Mouse (Mus musculus): ENCODE measurements around the gene Maml3. TPM values are rescaled to one million over a fixed set of nuclear protein-coding genes. Genes with fewer than 3 reads are reported as not detected.

Maml3 gene
- polyA plus RNA-seq, 1 experiment from 2014 or later: 5.0 TPM

- H3K4me1 ChIP-seq (replicated peaks; ENCODE audit: control insufficient read depth, insufficient read depth, low read length): peaks cover 14% of the 10 kb centered on the region
- peak overlapping the region; percentile 24; the same call in 1 of the 2 replicates for H3K27ac ChIP-seq (ENCODE audit: low read length)
- no peak overlapping the region for H3K4me3 ChIP-seq (replicated peaks; ENCODE audit: low read length)
- ATAC-seq: peak; percentile 32
- no peaks in the 10 kb centered on the region for H3K36me3 ChIP-seq (ENCODE audit: control insufficient read depth, insufficient read depth)
- WGBS: 48% methylated on average over 6 of the region's 6 CpGs
- no peak overlapping the region; the same call in 1 of the 2 replicates for H3K4me2 ChIP-seq (ENCODE audit: low read length)
- H3K9me3 ChIP-seq (ENCODE audit: control insufficient read depth, low read length): no peaks in the 10 kb centered on the region
- no peaks in the 10 kb centered on the region for H3K27me3 ChIP-seq (replicated peaks; ENCODE audit: control insufficient read depth, insufficient read depth, low read length)
- no peak overlapping the region for H3K9ac ChIP-seq (replicated peaks; ENCODE audit: low read depth, low read length)
These were observed 287.5 kb downstream of the Maml3 start for GRCm38 (mm10) chr3:51817329-51817728.

- Histone ChIP-seq H3K9ac (replicated peaks; ENCODE audit: low read depth, low read length) (no peak overlapping the region), H3K4me3 (replicated peaks; ENCODE audit: low read length) (no peak overlapping the region), H3K4me1 (replicated peaks; ENCODE audit: control insufficient read depth, insufficient read depth, low read length) (peaks cover 14% of the 10 kb centered on the region), H3K9me3 (ENCODE audit: control insufficient read depth, low read length) (no peaks in the 10 kb centered on the region), H3K27me3 (replicated peaks; ENCODE audit: control insufficient read depth, insufficient read depth, low read length) (no peaks in the 10 kb centered on the region), H3K36me3 (ENCODE audit: control insufficient read depth, insufficient read depth) (no peaks in the 10 kb centered on the region), H3K27ac (ENCODE audit: low read length) (no peak overlapping the region), H3K4me2 (ENCODE audit: low read length) (no peak overlapping the region)
- no peak for ATAC-seq
- 69% methylated on average over 7 of the region's 7 CpGs for WGBS
These were observed 288.2 kb downstream of the Maml3 start for GRCm38 (mm10) chr3:51816517-51817285.

GRCm38 (mm10) chr3:51814073-51814472 lies 290.8 kb downstream of the Maml3 start:
- 92% methylated on average over 4 of the region's 4 CpGs for WGBS
- Histone ChIP-seq H3K27me3 (replicated peaks; ENCODE audit: control insufficient read depth, insufficient read depth, low read length) (no peaks in the 10 kb centered on the region), H3K36me3 (ENCODE audit: control insufficient read depth, insufficient read depth) (no peaks in the 10 kb centered on the region), H3K4me2 (ENCODE audit: low read length) (no peak overlapping the region), H3K9me3 (ENCODE audit: control insufficient read depth, low read length) (no peaks in the 10 kb centered on the region), H3K9ac (replicated peaks; ENCODE audit: low read depth, low read length) (no peak overlapping the region), H3K4me3 (replicated peaks; ENCODE audit: low read length) (no peak overlapping the region), H3K27ac (ENCODE audit: low read length) (no peak overlapping the region), H3K4me1 (replicated peaks; ENCODE audit: control insufficient read depth, insufficient read depth, low read length) (peaks cover 23% of the 10 kb centered on the region)
- no peak for ATAC-seq

GRCm38 (mm10) chr3:51813186-51813585 lies 291.7 kb downstream of the Maml3 start:
- Histone ChIP-seq H3K36me3 (ENCODE audit: control insufficient read depth, insufficient read depth) (no peaks in the 10 kb centered on the region), H3K27ac (ENCODE audit: low read length) (no peak overlapping the region), H3K9me3 (ENCODE audit: control insufficient read depth, low read length) (no peaks in the 10 kb centered on the region), H3K4me1 (replicated peaks; ENCODE audit: control insufficient read depth, insufficient read depth, low read length) (peaks cover 30% of the 10 kb centered on the region), H3K9ac (replicated peaks; ENCODE audit: low read depth, low read length) (no peak overlapping the region), H3K4me3 (replicated peaks; ENCODE audit: low read length) (no peak overlapping the region), H3K4me2 (ENCODE audit: low read length) (no peak overlapping the region), H3K27me3 (replicated peaks; ENCODE audit: control insufficient read depth, insufficient read depth, low read length) (no peaks in the 10 kb centered on the region)
- ATAC-seq: no peak
- WGBS: 95% methylated on average over 5 of the region's 5 CpGs

- 62% methylated on average over 7 of the region's 7 CpGs for WGBS
- Histone ChIP-seq H3K4me1 (replicated peaks; ENCODE audit: control insufficient read depth, insufficient read depth, low read length) (peaks cover 22% of the 10 kb centered on the region), H3K4me3 (replicated peaks; ENCODE audit: low read length) (no peak overlapping the region), H3K36me3 (ENCODE audit: control insufficient read depth, insufficient read depth) (no peaks in the 10 kb centered on the region), H3K27ac (ENCODE audit: low read length) (no peak overlapping the region), H3K27me3 (replicated peaks; ENCODE audit: control insufficient read depth, insufficient read depth, low read length) (no peaks in the 10 kb centered on the region), H3K9me3 (ENCODE audit: control insufficient read depth, low read length) (no peaks in the 10 kb centered on the region), H3K4me2 (ENCODE audit: low read length) (no peak overlapping the region), H3K9ac (replicated peaks; ENCODE audit: low read depth, low read length) (no peak overlapping the region)
- no peak for ATAC-seq
These were observed 294.1 kb downstream of the Maml3 start for GRCm38 (mm10) chr3:51810731-51811130.

- H3K36me3 ChIP-seq (ENCODE audit: control insufficient read depth, insufficient read depth): no peaks in the 10 kb centered on the region
- WGBS: 15% methylated on average over 7 of the region's 7 CpGs
- no peak overlapping the region for H3K4me2 ChIP-seq (ENCODE audit: low read length)
- no peaks in the 10 kb centered on the region for H3K9me3 ChIP-seq (ENCODE audit: control insufficient read depth, low read length)
- no peak overlapping the region for H3K9ac ChIP-seq (replicated peaks; ENCODE audit: low read depth, low read length)
- no peak overlapping the region for H3K4me3 ChIP-seq (replicated peaks; ENCODE audit: low read length)
- 0 out of 2 replicates have a peak overlapping the region, but pooled peaks have one; percentile 26 for H3K27ac ChIP-seq (ENCODE audit: low read length)
- no peaks in the 10 kb centered on the region for H3K27me3 ChIP-seq (replicated peaks; ENCODE audit: control insufficient read depth, insufficient read depth, low read length)
- peaks cover 30% of the 10 kb centered on the region for H3K4me1 ChIP-seq (replicated peaks; ENCODE audit: control insufficient read depth, insufficient read depth, low read length)
- ATAC-seq: 0 out of 2 replicates have a peak, but pooled peaks have one; percentile 24
These were observed 295.1 kb downstream of the Maml3 start for GRCm38 (mm10) chr3:51809822-51810221.

GRCm38 (mm10) chr3:51807981-51808870 lies 296.6 kb downstream of the Maml3 start:
- 59% methylated on average over 16 of the region's 16 CpGs for WGBS

GRCm38 (mm10) chr3:51805488-51806318 lies 299.2 kb downstream of the Maml3 start:
- Histone ChIP-seq H3K4me2 (ENCODE audit: low read length) (no peak overlapping the region), H3K27ac (ENCODE audit: low read length) (peak overlapping the region; percentile 57), H3K9me3 (ENCODE audit: control insufficient read depth, low read length) (no peaks in the 10 kb centered on the region), H3K36me3 (ENCODE audit: control insufficient read depth, insufficient read depth) (no peaks in the 10 kb centered on the region), H3K9ac (replicated peaks; ENCODE audit: low read depth, low read length) (peak overlapping the region; percentile 25; the same call in 1 of the 2 replicates), H3K27me3 (replicated peaks; ENCODE audit: control insufficient read depth, insufficient read depth, low read length) (no peaks in the 10 kb centered on the region), H3K4me1 (replicated peaks; ENCODE audit: control insufficient read depth, insufficient read depth, low read length) (peaks cover 35% of the 10 kb centered on the region), H3K4me3 (replicated peaks; ENCODE audit: low read length) (no peak overlapping the region)
- WGBS: 9% methylated on average over 13 of the region's 13 CpGs
- ATAC-seq: peak; percentile 82

More at GRCm38 (mm10) chr3:51807981-51808870, 296.6 kb downstream of the Maml3 start:
- Histone ChIP-seq H3K4me3 (replicated peaks; ENCODE audit: low read length) (no peak overlapping the region), H3K9me3 (ENCODE audit: control insufficient read depth, low read length) (no peaks in the 10 kb centered on the region), H3K9ac (replicated peaks; ENCODE audit: low read depth, low read length) (no peak overlapping the region), H3K4me2 (ENCODE audit: low read length) (no peak overlapping the region), H3K4me1 (replicated peaks; ENCODE audit: control insufficient read depth, insufficient read depth, low read length) (peaks cover 35% of the 10 kb centered on the region), H3K36me3 (ENCODE audit: control insufficient read depth, insufficient read depth) (no peaks in the 10 kb centered on the region), H3K27ac (ENCODE audit: low read length) (peak overlapping the region; percentile 73), H3K27me3 (replicated peaks; ENCODE audit: control insufficient read depth, insufficient read depth, low read length) (no peaks in the 10 kb centered on the region)
- peak; percentile 16; the same call in 1 of the 2 replicates for ATAC-seq
